Mouse (Mus musculus): ENCODE measurements around the gene Gm47841. TPM values are rescaled to one million over a fixed set of nuclear protein-coding genes. Genes with fewer than 3 reads are reported as not detected.
A peak's percentile ranks its signal among the peaks of the same experiment; 100 is the strongest.

Gm47841 gene
- polyA plus RNA-seq, 1 experiment from 2014 or later = not detected

GRCm38 (mm10) chr15:101072736-101073135, 25.5 kb upstream of the Gm47841 start:
- Histone ChIP-seq H3K9me3 (replicated peaks) (no peaks in the 10 kb centered on the region), H3K4me3 (replicated peaks) (no peak overlapping the region), H3K27me3 (peaks cover 41% of the 10 kb centered on the region), H3K4me2 (no peak overlapping the region), H3K36me3 (no peaks in the 10 kb centered on the region), H3K27ac (no peak overlapping the region), H3K9ac (no peak overlapping the region), H3K4me1 (replicated peaks) (peaks cover 47% of the 10 kb centered on the region)
- ATAC-seq (ENCODE audit: low read depth) (no peak), DNase-seq (no peak)
- 26% methylated on average over 2 of the region's 2 CpGs for WGBS (ENCODE audit: insufficient replicate concordance)

GRCm38 (mm10) chr15:101070762-101071161, 23.6 kb upstream of the Gm47841 start:
- Histone ChIP-seq H3K9ac (no peak overlapping the region), H3K4me1 (replicated peaks) (peaks cover 47% of the 10 kb centered on the region), H3K27me3 (peaks cover 21% of the 10 kb centered on the region), H3K27ac (no peak overlapping the region), H3K36me3 (no peaks in the 10 kb centered on the region), H3K4me3 (replicated peaks) (no peak overlapping the region), H3K4me2 (no peak overlapping the region), H3K9me3 (replicated peaks) (no peaks in the 10 kb centered on the region)
- WGBS (ENCODE audit: insufficient replicate concordance) = 33% methylated on average over 5 of the region's 5 CpGs
- DNase-seq = no peak
- ATAC-seq (ENCODE audit: low read depth) = no peak

- no peak for ATAC-seq (ENCODE audit: low read depth)
- H3K4me1 ChIP-seq (replicated peaks) = peaks cover 46% of the 10 kb centered on the region
- H3K36me3 ChIP-seq = no peaks in the 10 kb centered on the region
- no peak overlapping the region for H3K27ac ChIP-seq
- no peak overlapping the region for H3K4me3 ChIP-seq (replicated peaks)
- peaks cover 11% of the 10 kb centered on the region; the same call in 1 of the 2 replicates for H3K27me3 ChIP-seq
- H3K4me2 ChIP-seq = no peak overlapping the region
- no peaks in the 10 kb centered on the region for H3K9me3 ChIP-seq (replicated peaks)
- no peak for DNase-seq
- WGBS (ENCODE audit: insufficient replicate concordance) = 43% methylated on average over 9 of the region's 9 CpGs
- no peak overlapping the region for H3K9ac ChIP-seq
Observed at GRCm38 (mm10) chr15:101069641-101070190, 22.5 kb upstream of the Gm47841 start.

GRCm38 (mm10) chr15:101068671-101069070, 21.5 kb upstream of the Gm47841 start:
- no peak overlapping the region for H3K4me2 ChIP-seq
- 0 out of 2 replicates have a peak, but pooled peaks cover 4% of the 10 kb centered on the region for H3K27me3 ChIP-seq
- H3K9me3 ChIP-seq (replicated peaks) = no peaks in the 10 kb centered on the region
- no peak overlapping the region for H3K27ac ChIP-seq
- no peak for DNase-seq
- 45% methylated on average over 4 of the region's 4 CpGs for WGBS (ENCODE audit: insufficient replicate concordance)
- H3K9ac ChIP-seq = no peak overlapping the region
- no peaks in the 10 kb centered on the region for H3K36me3 ChIP-seq
- H3K4me1 ChIP-seq (replicated peaks) = peaks cover 42% of the 10 kb centered on the region
- no peak for ATAC-seq (ENCODE audit: low read depth)
- H3K4me3 ChIP-seq (replicated peaks) = no peak overlapping the region

- Histone ChIP-seq H3K4me1 (replicated peaks) (peaks cover 42% of the 10 kb centered on the region), H3K27me3 (0 out of 2 replicates have a peak, but pooled peaks cover 4% of the 10 kb centered on the region), H3K27ac (no peak overlapping the region), H3K4me2 (no peak overlapping the region), H3K9me3 (replicated peaks) (no peaks in the 10 kb centered on the region), H3K4me3 (replicated peaks) (no peak overlapping the region), H3K9ac (no peak overlapping the region), H3K36me3 (no peaks in the 10 kb centered on the region)
- DNase-seq = no peak
- WGBS (ENCODE audit: insufficient replicate concordance) = 33% methylated on average over 3 of the region's 3 CpGs
- no peak for ATAC-seq (ENCODE audit: low read depth)
Observed at GRCm38 (mm10) chr15:101068029-101068428, 20.8 kb upstream of the Gm47841 start.

- Histone ChIP-seq H3K27ac (no peak overlapping the region), H3K9ac (no peak overlapping the region), H3K4me3 (replicated peaks) (no peak overlapping the region), H3K4me1 (replicated peaks) (peaks cover 42% of the 10 kb centered on the region), H3K27me3 (0 out of 2 replicates have a peak, but pooled peaks cover 4% of the 10 kb centered on the region), H3K36me3 (no peaks in the 10 kb centered on the region), H3K9me3 (replicated peaks) (no peaks in the 10 kb centered on the region), H3K4me2 (no peak overlapping the region)
- ATAC-seq (ENCODE audit: low read depth) (0 out of 2 replicates have a peak, but pooled peaks have one; percentile 17), DNase-seq (no peak)
- 64% methylated on average over 7 of the region's 9 CpGs for WGBS (ENCODE audit: insufficient replicate concordance)
Observed at GRCm38 (mm10) chr15:101066920-101067696, 19.9 kb upstream of the Gm47841 start.

- H3K9ac ChIP-seq = no peak overlapping the region
- no peaks in the 10 kb centered on the region for H3K9me3 ChIP-seq (replicated peaks)
- H3K4me2 ChIP-seq = no peak overlapping the region
- 0 out of 2 replicates have a peak, but pooled peaks cover 1% of the 10 kb centered on the region for H3K27me3 ChIP-seq
- H3K4me3 ChIP-seq (replicated peaks) = no peak overlapping the region
- WGBS (ENCODE audit: insufficient replicate concordance) = 41% methylated on average over 6 of the region's 6 CpGs
- ATAC-seq (ENCODE audit: low read depth) = peak; percentile 18; the same call in 1 of the 2 replicates
- peaks cover 39% of the 10 kb centered on the region for H3K4me1 ChIP-seq (replicated peaks)
- no peak for DNase-seq
- no peaks in the 10 kb centered on the region for H3K36me3 ChIP-seq
- H3K27ac ChIP-seq = no peak overlapping the region
Observed at GRCm38 (mm10) chr15:101066364-101066847, 19.2 kb upstream of the Gm47841 start.

GRCm38 (mm10) chr15:101065069-101065468, 17.9 kb upstream of the Gm47841 start:
- H3K4me2 ChIP-seq = no peak overlapping the region
- no peak overlapping the region for H3K9ac ChIP-seq
- H3K4me1 ChIP-seq (replicated peaks) = peaks cover 26% of the 10 kb centered on the region
- no peak overlapping the region for H3K27ac ChIP-seq
- no peaks in the 10 kb centered on the region for H3K36me3 ChIP-seq
- DNase-seq (no peak), ATAC-seq (ENCODE audit: low read depth) (no peak)
- H3K9me3 ChIP-seq (replicated peaks) = no peaks in the 10 kb centered on the region
- H3K27me3 ChIP-seq = no peaks in the 10 kb centered on the region
- H3K4me3 ChIP-seq (replicated peaks) = no peak overlapping the region
- 61% methylated on average over 6 of the region's 6 CpGs for WGBS (ENCODE audit: insufficient replicate concordance)

GRCm38 (mm10) chr15:101060280-101060852, 13.2 kb upstream of the Gm47841 start:
- Histone ChIP-seq H3K9ac (no peak overlapping the region), H3K27me3 (peaks cover 21% of the 10 kb centered on the region), H3K4me1 (replicated peaks) (peaks cover 4% of the 10 kb centered on the region; the same call in 1 of the 2 replicates), H3K9me3 (replicated peaks) (no peaks in the 10 kb centered on the region), H3K36me3 (no peaks in the 10 kb centered on the region), H3K4me3 (replicated peaks) (no peak overlapping the region), H3K4me2 (no peak overlapping the region), H3K27ac (no peak overlapping the region)
- ATAC-seq (ENCODE audit: low read depth) = no peak
- WGBS (ENCODE audit: insufficient replicate concordance) = 63% methylated on average over 11 of the region's 11 CpGs
- no peak for DNase-seq

- no peaks in the 10 kb centered on the region for H3K4me1 ChIP-seq (replicated peaks)
- DNase-seq (no peak), ATAC-seq (ENCODE audit: low read depth) (no peak)
- peaks cover 27% of the 10 kb centered on the region for H3K27me3 ChIP-seq
- no peak overlapping the region for H3K4me2 ChIP-seq
- no peak overlapping the region for H3K4me3 ChIP-seq (replicated peaks)
- no peak overlapping the region for H3K27ac ChIP-seq
- WGBS (ENCODE audit: insufficient replicate concordance) = 47% methylated on average over 9 of the region's 9 CpGs
- H3K9me3 ChIP-seq (replicated peaks) = no peaks in the 10 kb centered on the region
- no peak overlapping the region for H3K9ac ChIP-seq
- H3K36me3 ChIP-seq = no peaks in the 10 kb centered on the region
Observed at GRCm38 (mm10) chr15:101059570-101060279, 12.5 kb upstream of the Gm47841 start.

- Histone ChIP-seq H3K9ac (no peak overlapping the region), H3K4me3 (replicated peaks) (no peak overlapping the region), H3K27ac (no peak overlapping the region), H3K36me3 (no peaks in the 10 kb centered on the region), H3K9me3 (replicated peaks) (no peaks in the 10 kb centered on the region), H3K27me3 (peaks cover 62% of the 10 kb centered on the region), H3K4me2 (no peak overlapping the region), H3K4me1 (replicated peaks) (peaks cover 7% of the 10 kb centered on the region; the same call in 1 of the 2 replicates)
- ATAC-seq (ENCODE audit: low read depth) = peak; percentile 34; the same call in 1 of the 2 replicates
- 40% methylated on average over 10 of the region's 10 CpGs for WGBS (ENCODE audit: insufficient replicate concordance)
- no peak for DNase-seq
Observed at GRCm38 (mm10) chr15:101056225-101056624, 9.0 kb upstream of the Gm47841 start.
